ENCODE assay signal across 15 mouse cellular contexts in the genomic region with DNA sequence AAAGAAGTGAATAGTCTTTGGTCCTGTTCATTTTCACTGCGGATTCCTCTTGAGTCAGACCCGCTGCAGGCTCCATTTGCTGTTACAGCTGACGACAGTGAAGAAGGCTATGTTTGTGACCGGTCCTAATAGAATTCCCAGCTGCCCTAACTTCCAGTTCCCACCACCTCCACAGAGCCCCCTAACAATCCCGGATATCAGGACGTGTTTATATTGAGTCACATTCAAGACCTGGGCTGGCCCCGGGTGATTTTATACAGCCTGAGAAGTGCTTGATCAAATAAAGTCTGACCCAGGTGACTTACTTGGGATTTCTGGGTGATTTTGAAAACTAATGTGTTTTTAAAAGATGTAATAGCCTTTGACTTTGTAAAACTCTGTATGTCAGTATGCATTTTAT. TPM values are rescaled to one million over a fixed set of nuclear protein-coding genes. Genes with fewer than 3 reads are reported as not detected.
"Had no signal": no experiment of that assay in that cellular context is flagged by ENCODE, and none has a peak within 500 bp of the region (broad histone marks: within the 10 kb centered on the region; RNA-seq: fewer than 3 reads in every experiment).

No protein-coding gene starts in this region.

- H3K4me2 ChIP-seq: limb, embryonic 15.5 days; liver, embryonic 12.5 days; lung, embryonic 14.5 days; midbrain, embryonic 12.5 days; neural tube, embryonic 13.5 days had no signal

- H3K9ac ChIP-seq: limb, embryonic 15.5 days; liver, embryonic 12.5 days; lung, embryonic 14.5 days; midbrain, embryonic 12.5 days; neural tube, embryonic 13.5 days had no signal

- H3K27me3 ChIP-seq: limb, embryonic 15.5 days; liver, embryonic 12.5 days; midbrain, embryonic 12.5 days; neural tube, embryonic 13.5 days had no signal

- H3K4me1 ChIP-seq: liver, embryonic 12.5 days had no signal

- H3K27ac ChIP-seq: limb, embryonic 15.5 days; liver, embryonic 12.5 days; midbrain, embryonic 12.5 days; neural tube, embryonic 13.5 days had no signal

- ATAC-seq: liver, embryonic 12.5 days; midbrain, embryonic 16.5 days had no signal

- DNase-seq: kidney, postnatal 14 days; layer of hippocampus, postnatal 36 days; lung, embryonic 14.5 days; lung, postnatal 14 days; retina, postnatal 1 day; right cerebral cortex, postnatal 4 days; spleen, adult 18-20 months; thymus, adult 18-20 months; thymus, postnatal 14 days had no signal

- H3K4me3 ChIP-seq: limb, embryonic 15.5 days; liver, embryonic 12.5 days; midbrain, embryonic 12.5 days; neural tube, embryonic 13.5 days had no signal

- H3K9me3 ChIP-seq: limb, embryonic 15.5 days; liver, embryonic 12.5 days; midbrain, embryonic 12.5 days; neural tube, embryonic 13.5 days had no signal

RNA-seq across cellular contexts. Expression of gene C1qtnf9, which starts 5.2 kb away (rescaled TPM):
- total RNA-seq: megakaryocyte-erythroid progenitor cell, adult 5-6 weeks had no signal
- polyA plus RNA-seq: midbrain, embryonic 16.5 days had no signal
